ENCODE assay signal across 20 mouse cellular contexts in genomic region chr5:81738286-81739032, GRCm38 (mm10).
A peak's percentile ranks its signal among the peaks of the same experiment; 100 is the strongest.
DNase-seq lines count a peak whose midpoint lies in the region; ATAC-seq and TF ChIP-seq lines count a peak whose summit lies in the region.
"Had no signal": no experiment of that assay in that cellular context is flagged by ENCODE, and none has a peak within 500 bp of the region (broad histone marks: within the 10 kb centered on the region; RNA-seq: fewer than 3 reads in every experiment).

No protein-coding gene starts in this region.

- no peak overlapping the region for H3K4me2 ChIP-seq in hindbrain, embryonic 11.5 days (replicated peaks; ENCODE audit: low read depth, low read length)
- H3K4me2 ChIP-seq in forebrain, postnatal 0 days (ENCODE audit: low read depth): no peak overlapping the region
- H3K4me2 ChIP-seq: embryonic facial prominence, embryonic 12.5 days; limb, embryonic 15.5 days had no signal

- WGBS in hindbrain, embryonic 11.5 days: 57% methylated on average over 3 of the region's 3 CpGs
- 70% methylated on average over 3 of the region's 3 CpGs for WGBS in hindbrain, embryonic 10.5 days
- WGBS in forebrain, postnatal 0 days: 50% methylated on average over 3 of the region's 3 CpGs

- no peaks in the 10 kb centered on the region for H3K27me3 ChIP-seq in hindbrain, embryonic 11.5 days (ENCODE audit: control insufficient read depth, insufficient read depth, low read length)
- no peaks in the 10 kb centered on the region for H3K27me3 ChIP-seq in hindbrain, embryonic 10.5 days (ENCODE audit: insufficient read depth, poor library complexity, severe bottlenecking)
- H3K27me3 ChIP-seq in forebrain, postnatal 0 days (ENCODE audit: insufficient read depth, low read length): no peaks in the 10 kb centered on the region
- H3K27me3 ChIP-seq: embryonic facial prominence, embryonic 12.5 days; limb, embryonic 15.5 days had no signal

- H3K9me3 ChIP-seq in hindbrain, embryonic 11.5 days (ENCODE audit: control insufficient read depth, low read length): no peaks in the 10 kb centered on the region
- no peaks in the 10 kb centered on the region for H3K9me3 ChIP-seq in hindbrain, embryonic 10.5 days
- no peaks in the 10 kb centered on the region for H3K9me3 ChIP-seq in forebrain, postnatal 0 days (ENCODE audit: low read length)
- H3K9me3 ChIP-seq: embryonic facial prominence, embryonic 12.5 days; limb, embryonic 15.5 days had no signal

- no peak overlapping the region for H3K27ac ChIP-seq in hindbrain, embryonic 11.5 days (ENCODE audit: low read depth, low read length)
- H3K27ac ChIP-seq in hindbrain, embryonic 10.5 days: no peak overlapping the region
- H3K27ac ChIP-seq in forebrain, postnatal 0 days (ENCODE audit: low read depth, low read length): no peak overlapping the region
- H3K27ac ChIP-seq: embryonic facial prominence, embryonic 12.5 days; limb, embryonic 15.5 days; macrophage; stomach, postnatal 0 days had no signal

- no peak overlapping the region for H3K4me3 ChIP-seq in hindbrain, embryonic 11.5 days (ENCODE audit: low read depth, low read length)
- H3K4me3 ChIP-seq in hindbrain, embryonic 10.5 days: no peak overlapping the region
- H3K4me3 ChIP-seq in forebrain, postnatal 0 days (ENCODE audit: low read depth, low read length): no peak overlapping the region
- H3K4me3 ChIP-seq: embryonic facial prominence, embryonic 12.5 days; limb, embryonic 15.5 days had no signal

- H3K4me1 ChIP-seq in hindbrain, embryonic 11.5 days (replicated peaks; ENCODE audit: control insufficient read depth, insufficient read depth, low read length): no peaks in the 10 kb centered on the region
- no peaks in the 10 kb centered on the region for H3K4me1 ChIP-seq in hindbrain, embryonic 10.5 days (replicated peaks)
- H3K4me1 ChIP-seq in forebrain, postnatal 0 days (ENCODE audit: insufficient read depth): no peaks in the 10 kb centered on the region; the same call in 1 of the 2 replicates
- H3K4me1 ChIP-seq: embryonic facial prominence, embryonic 12.5 days; limb, embryonic 15.5 days had no signal

- no peak for TF ChIP-seq CTCF in forebrain, postnatal 0 days (IDR thresholded peaks at IDR 0.05; ENCODE audit: low read depth)

- peak; percentile 35 for DNase-seq in hindbrain, embryonic 11.5 days (ENCODE audit: low spot score)
- DNase-seq in hindbrain, embryonic 10.5 days (ENCODE audit: low spot score): no peak
- peak; percentile 21 for DNase-seq in 3T3-L1 (ENCODE audit: low read depth, low spot score)
- DNase-seq in forebrain, postnatal 0 days: peak; percentile 6
- DNase-seq in mesoderm, embryonic 11.5 days (ENCODE audit: low read depth, low spot score): peak; percentile 72
- no peak for DNase-seq in urinary bladder, postnatal 4 days (ENCODE audit: low spot score in 2 of 2)
- no peak for DNase-seq in layer of hippocampus, adult 8-10 months (ENCODE audit: low spot score in 2 of 2)
- no peak for DNase-seq in thymus, postnatal 36 days
- DNase-seq: adrenal gland, adult 8-10 months; cerebellum, adult 9-10 months; gastrocnemius, postnatal 14 days; heart, postnatal 36 days; kidney, adult 8-10 months; lung, adult 2 months; thymus, postnatal 4 days had no signal

- no peak overlapping the region for H3K9ac ChIP-seq in hindbrain, embryonic 11.5 days (ENCODE audit: low read depth, low read length)
- H3K9ac ChIP-seq in forebrain, postnatal 0 days: no peak overlapping the region
- H3K9ac ChIP-seq: embryonic facial prominence, embryonic 12.5 days; limb, embryonic 15.5 days had no signal

- H3K36me3 ChIP-seq in hindbrain, embryonic 11.5 days (ENCODE audit: control insufficient read depth, insufficient read depth, low read length): no peaks in the 10 kb centered on the region
- H3K36me3 ChIP-seq in hindbrain, embryonic 10.5 days: no peaks in the 10 kb centered on the region
- H3K36me3 ChIP-seq in forebrain, postnatal 0 days (ENCODE audit: insufficient read depth): no peaks in the 10 kb centered on the region
- H3K36me3 ChIP-seq: embryonic facial prominence, embryonic 12.5 days; G1E; limb, embryonic 15.5 days had no signal

- peak; percentile 76 for ATAC-seq in hindbrain, embryonic 11.5 days (ENCODE audit: low FRiP score)
- ATAC-seq in forebrain, postnatal 0 days: no peak; the same call in 1 of the 2 replicates

Comparison
In these comparisons a context has a peak if more than half of its experiments do, and no peak if none do; other contexts are left out.
1. DNase-seq: peak in hindbrain, embryonic 11.5 days (single experiment), 3T3-L1 (single experiment), forebrain, postnatal 0 days (single experiment) and mesoderm, embryonic 11.5 days (single experiment); none in hindbrain, embryonic 10.5 days (single experiment), urinary bladder, postnatal 4 days (0 of 2), layer of hippocampus, adult 8-10 months (0 of 2) and thymus, postnatal 36 days (0 of 2).